Mouse (Mus musculus): ENCODE measurements around the gene BC005624. TPM values are rescaled to one million over a fixed set of nuclear protein-coding genes. Genes with fewer than 3 reads are reported as not detected.
"Not testable (repeated sequence)": the region's sequence is repeated elsewhere in the genome, so short reads cannot be mapped to it uniquely, and the experiment has no call there.

Gene BC005624
- polyA plus RNA-seq, 1 experiment from 2014 or later = 95.2 TPM

- 93% methylated on average over 8 of the region's 8 CpGs for WGBS
- Histone ChIP-seq H3K4me2 (no peak overlapping the region), H3K4me1 (replicated peaks) (peaks cover 29% of the 10 kb centered on the region), H3K27me3 (no peaks in the 10 kb centered on the region), H3K27ac (replicated peaks) (no peak overlapping the region), H3K9ac (no peak overlapping the region), H3K36me3 (peaks cover 56% of the 10 kb centered on the region), H3K4me3 (no peak overlapping the region), H3K9me3 (no peaks in the 10 kb centered on the region)
- ATAC-seq (ENCODE audit: low read depth) = no peak
These were observed 16.4 kb downstream of the BC005624 start for GRCm38 (mm10) chr2:30965627-30966026.

DNA sequence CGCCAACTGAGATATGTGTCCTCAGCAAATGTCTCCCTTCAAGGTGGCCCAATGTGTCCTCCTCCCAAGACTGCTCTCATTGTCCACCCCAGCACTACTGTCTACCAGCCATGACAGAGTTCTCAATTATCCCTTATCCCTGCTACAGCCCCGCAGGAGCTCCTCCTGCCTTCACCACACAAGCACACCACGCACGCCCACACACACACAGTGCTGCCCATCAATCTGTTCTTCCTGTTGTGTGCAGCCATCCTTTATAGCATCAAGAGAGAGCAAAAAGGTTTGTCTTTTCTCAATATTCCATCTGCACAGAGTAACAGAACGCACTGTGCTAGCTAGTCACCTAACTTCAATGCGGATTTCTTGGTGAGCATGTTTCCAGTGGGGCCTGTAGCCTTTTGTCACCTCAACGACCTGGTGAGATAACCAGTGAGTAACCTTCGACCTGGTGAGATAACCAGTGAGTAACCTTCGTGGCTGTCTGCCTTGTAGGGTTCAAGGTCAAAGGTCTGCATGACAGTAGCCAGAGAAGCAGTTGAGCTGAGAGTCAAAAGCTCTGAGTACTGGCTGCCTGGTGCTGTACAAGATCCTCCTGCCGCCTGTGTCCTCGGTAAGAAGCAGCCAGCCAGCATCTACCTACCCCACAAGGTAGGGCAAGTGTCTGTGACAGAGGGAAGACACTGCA is 19.3 kb downstream of the BC005624 start:
- no peak overlapping the region for H3K27ac ChIP-seq (replicated peaks)
- WGBS = 93% methylated on average over 11 of the region's 11 CpGs
- H3K4me1 ChIP-seq (replicated peaks) = peaks cover 29% of the 10 kb centered on the region
- no peak overlapping the region for H3K4me3 ChIP-seq
- H3K9me3 ChIP-seq = no peaks in the 10 kb centered on the region
- ATAC-seq (ENCODE audit: low read depth) = no peak
- no peaks in the 10 kb centered on the region for H3K27me3 ChIP-seq
- no peak overlapping the region for H3K9ac ChIP-seq
- H3K4me2 ChIP-seq = no peak overlapping the region
- peaks cover 85% of the 10 kb centered on the region for H3K36me3 ChIP-seq

- WGBS = 42% methylated on average over 5 of the region's 5 CpGs
- ATAC-seq (ENCODE audit: low read depth) = no peak
- no peaks in the 10 kb centered on the region for H3K27me3 ChIP-seq
These were observed 22.1 kb downstream of the BC005624 start for GRCm38 (mm10) chr2:30959856-30960255.

GRCm38 (mm10) chr2:30958726-30959125 is 23.3 kb downstream of the BC005624 start:
- Histone ChIP-seq H3K27me3 (no peaks in the 10 kb centered on the region), H3K4me3 (no peak overlapping the region), H3K9ac (no peak overlapping the region), H3K27ac (replicated peaks) (no peak overlapping the region), H3K36me3 (peaks cover 88% of the 10 kb centered on the region), H3K9me3 (no peaks in the 10 kb centered on the region), H3K4me1 (replicated peaks) (peaks cover 27% of the 10 kb centered on the region), H3K4me2 (no peak overlapping the region)
- 95% methylated on average over 14 of the region's 14 CpGs for WGBS
- ATAC-seq (ENCODE audit: low read depth) = no peak

More at GRCm38 (mm10) chr2:30959856-30960255, 22.1 kb downstream of the BC005624 start:
- no peak overlapping the region for H3K9ac ChIP-seq
- H3K4me2 ChIP-seq = no peak overlapping the region
- H3K4me1 ChIP-seq (replicated peaks) = peaks cover 21% of the 10 kb centered on the region
- H3K9me3 ChIP-seq = no peaks in the 10 kb centered on the region
- H3K4me3 ChIP-seq = no peak overlapping the region
- peaks cover 99% of the 10 kb centered on the region for H3K36me3 ChIP-seq
- H3K27ac ChIP-seq (replicated peaks) = no peak overlapping the region

DNA sequence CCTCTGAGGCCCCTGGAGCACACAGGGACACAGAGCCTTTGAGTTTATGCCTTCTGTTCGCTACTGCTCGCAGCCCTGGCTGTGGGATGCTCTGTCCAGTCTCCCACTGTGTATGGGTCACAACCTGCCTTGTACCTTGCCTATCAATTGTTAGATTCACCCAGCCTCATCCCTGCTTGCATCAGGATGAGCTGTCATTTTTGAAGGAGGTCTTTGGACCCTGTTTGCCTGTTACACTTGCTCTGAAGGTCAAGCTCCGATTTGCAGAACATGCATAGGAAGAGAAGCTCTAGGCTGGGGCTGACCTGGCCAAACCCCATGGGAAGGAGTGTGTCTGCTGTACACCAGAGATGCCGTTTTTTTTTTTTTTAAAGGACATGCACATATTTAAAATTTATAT is 24.5 kb downstream of the BC005624 start:
- WGBS = 82% methylated on average over 4 of the region's 4 CpGs
- no peak overlapping the region for H3K27ac ChIP-seq (replicated peaks)
- H3K4me1 ChIP-seq (replicated peaks) = peaks cover 33% of the 10 kb centered on the region
- H3K27me3 ChIP-seq = no peaks in the 10 kb centered on the region
- no peak overlapping the region for H3K4me2 ChIP-seq
- H3K4me3 ChIP-seq = no peak overlapping the region
- no peaks in the 10 kb centered on the region for H3K9me3 ChIP-seq
- H3K36me3 ChIP-seq = peaks cover 76% of the 10 kb centered on the region
- H3K9ac ChIP-seq = no peak overlapping the region
- ATAC-seq (ENCODE audit: low read depth) = no peak

DNA sequence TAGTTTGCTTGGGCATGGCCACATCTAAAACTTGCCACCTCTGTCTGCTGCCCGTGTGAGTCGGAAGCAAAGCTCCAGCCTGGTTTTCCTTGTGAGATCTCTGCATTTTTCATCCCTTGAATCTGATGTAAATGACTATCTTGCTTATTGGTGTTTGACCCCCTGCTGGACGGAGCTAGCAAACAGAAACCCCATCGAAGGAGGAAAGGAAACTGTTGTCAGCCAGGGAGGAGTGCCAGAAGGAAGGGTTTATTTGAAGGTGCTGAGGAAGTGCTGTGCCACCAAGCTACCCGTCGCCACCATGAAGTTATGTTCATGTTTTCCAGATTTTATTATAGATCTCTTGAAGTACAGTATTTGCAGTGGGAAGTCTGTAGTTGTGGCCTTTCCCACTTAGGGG is 27.2 kb downstream of the BC005624 start:
- Histone ChIP-seq H3K9me3 (no peaks in the 10 kb centered on the region), H3K27me3 (peaks cover 3% of the 10 kb centered on the region; the same call in 1 of the 2 replicates), H3K9ac (peak overlapping the region; percentile 93), H3K36me3 (peaks cover 48% of the 10 kb centered on the region), H3K4me1 (replicated peaks) (peaks cover 37% of the 10 kb centered on the region), H3K4me2 (peak overlapping the region; percentile 92), H3K4me3 (0 out of 2 replicates have a peak overlapping the region, but pooled peaks have one; percentile 85), H3K27ac (replicated peaks) (no peak overlapping the region)
- ATAC-seq (ENCODE audit: low read depth) = no peak
- 82% methylated on average over 6 of the region's 6 CpGs for WGBS

GRCm38 (mm10) chr2:30952824-30953490 is 29.0 kb downstream of the BC005624 start, which contains the start of gene Tor1b:
Gene Tor1b, plus strand, starts transcription at chr2:30952959.
- Histone ChIP-seq H3K4me2 (peak within 1 kb of the TSS; percentile 92), H3K36me3 (peaks cover 30% of the 10 kb centered on the region), H3K27ac (replicated peaks) (peak within 1 kb of the TSS; percentile 91), H3K4me3 (peak within 1 kb of the TSS; percentile 85), H3K9me3 (no peaks in the 10 kb centered on the region), H3K9ac (peak within 1 kb of the TSS; percentile 93), H3K4me1 (replicated peaks) (peaks cover 37% of the 10 kb centered on the region), H3K27me3 (peaks cover 3% of the 10 kb centered on the region; the same call in 1 of the 2 replicates)
- peak; percentile 95 for ATAC-seq (ENCODE audit: low read depth)
- WGBS = under 1% methylated on average over 60 of the region's 60 CpGs

GRCm38 (mm10) chr2:30952457-30952823 is 29.6 kb downstream of the BC005624 start:
- H3K36me3 ChIP-seq = peaks cover 25% of the 10 kb centered on the region
- 41% methylated on average over 5 of the region's 5 CpGs for WGBS
- peaks cover 3% of the 10 kb centered on the region; the same call in 1 of the 2 replicates for H3K27me3 ChIP-seq
- peak overlapping the region; percentile 85 for H3K4me3 ChIP-seq
- no peaks in the 10 kb centered on the region for H3K9me3 ChIP-seq
- H3K4me1 ChIP-seq (replicated peaks) = peaks cover 36% of the 10 kb centered on the region
- H3K27ac ChIP-seq (replicated peaks) = peak overlapping the region; percentile 91
- peak; percentile 48 for ATAC-seq (ENCODE audit: low read depth)
- peak overlapping the region; percentile 92 for H3K4me2 ChIP-seq
- peak overlapping the region; percentile 93; the same call in 1 of the 2 replicates for H3K9ac ChIP-seq

DNA sequence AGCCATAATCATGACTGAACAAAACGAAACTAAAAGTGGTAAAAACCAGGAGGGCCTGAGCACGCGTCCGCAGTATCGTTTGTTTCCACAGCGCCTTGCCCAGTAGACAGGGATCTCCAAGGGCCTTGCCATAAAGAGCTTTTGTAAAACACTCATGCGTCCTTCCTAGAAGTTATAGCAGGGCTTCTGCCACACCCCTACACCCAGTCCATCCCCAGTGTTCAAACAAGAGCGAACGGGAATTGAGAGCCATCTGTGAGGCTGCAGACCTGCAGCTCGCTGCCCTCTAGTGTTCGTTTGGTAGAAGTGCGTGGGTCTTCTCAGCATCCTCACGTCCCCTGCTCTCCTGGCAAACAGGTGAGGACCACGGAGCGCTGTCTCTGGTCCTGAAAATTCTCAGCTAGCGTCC is 39.4 kb downstream of the BC005624 start:
- Histone ChIP-seq H3K27ac (replicated peaks) (no peak overlapping the region), H3K4me1 (replicated peaks) (no peaks in the 10 kb centered on the region), H3K36me3 (no peaks in the 10 kb centered on the region), H3K9me3 (no peaks in the 10 kb centered on the region), H3K9ac (no peak overlapping the region; the same call in 1 of the 2 replicates), H3K27me3 (no peaks in the 10 kb centered on the region), H3K4me3 (peak overlapping the region; percentile 27), H3K4me2 (peak overlapping the region; percentile 51)
- ATAC-seq (ENCODE audit: low read depth) = peak; percentile 59; the same call in 1 of the 2 replicates
- 27% methylated on average over 16 of the region's 16 CpGs for whole genome bisulfite sequencing

DNA sequence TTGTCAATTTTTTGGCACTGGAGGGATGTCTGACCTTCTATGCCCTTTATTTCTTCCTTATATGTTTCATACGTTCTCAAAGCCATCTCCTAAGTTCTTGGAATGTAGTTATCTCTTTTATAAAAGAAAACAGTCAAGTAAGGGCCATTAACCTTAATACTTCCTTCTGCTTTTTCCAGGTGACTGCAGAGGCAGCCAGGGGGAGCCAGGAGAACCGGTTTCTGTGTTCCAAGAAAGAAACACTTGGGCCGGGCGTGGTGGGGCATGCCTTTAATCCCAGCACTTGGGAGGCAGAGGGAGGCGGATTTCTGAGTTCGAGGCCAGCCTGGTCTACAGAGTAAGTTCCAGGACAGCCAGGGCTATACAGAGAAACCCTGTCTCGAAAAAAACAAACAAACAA is 39.9 kb downstream of the BC005624 start:
- H3K36me3 ChIP-seq; H3K27me3 ChIP-seq; H3K9ac ChIP-seq; ATAC-seq (ENCODE audit: low read depth); H3K9me3 ChIP-seq; H3K4me3 ChIP-seq; H3K4me1 ChIP-seq (replicated peaks); H3K27ac ChIP-seq (replicated peaks): not testable (repeated sequence)
- WGBS = 56% methylated on average over 7 of the region's 7 CpGs
- peak overlapping the region; percentile 51; the same call in 1 of the 2 replicates for H3K4me2 ChIP-seq

GRCm38 (mm10) chr2:30941586-30941985 is 40.4 kb downstream of the BC005624 start:
- Histone ChIP-seq H3K4me3 (no peak overlapping the region), H3K4me1 (replicated peaks) (no peaks in the 10 kb centered on the region), H3K36me3 (no peaks in the 10 kb centered on the region), H3K27ac (replicated peaks) (no peak overlapping the region), H3K4me2 (no peak overlapping the region), H3K9ac (no peak overlapping the region), H3K9me3 (no peaks in the 10 kb centered on the region), H3K27me3 (no peaks in the 10 kb centered on the region)
- ATAC-seq (ENCODE audit: low read depth) = no peak
- WGBS = 90% methylated on average over 5 of the region's 5 CpGs

GRCm38 (mm10) chr2:30938574-30938991 is 43.4 kb downstream of the BC005624 start:
- Histone ChIP-seq H3K4me2 (no peak overlapping the region), H3K27ac (replicated peaks) (no peak overlapping the region), H3K36me3 (no peaks in the 10 kb centered on the region), H3K4me3 (no peak overlapping the region), H3K9me3 (no peaks in the 10 kb centered on the region), H3K9ac (no peak overlapping the region), H3K4me1 (replicated peaks) (no peaks in the 10 kb centered on the region), H3K27me3 (no peaks in the 10 kb centered on the region)
- no peak for ATAC-seq (ENCODE audit: low read depth)
- 50% methylated on average over 4 of the region's 4 CpGs for WGBS

Measured in neural tube, embryonic 13.5 days (tissue).